Mouse (Mus musculus): ENCODE measurements at regions not wholly inside any gene's neighbourhood (a gene's known extent, or its start where the extent isn't known, plus 50 kb on each side); places are given as distances from the start of the nearest gene placed in this dataset.

GRCm38 (mm10) chr4:95340926-95341325 is 216.4 kb upstream of the Fggy start:
- no peak for DNase-seq

GRCm38 (mm10) chr4:95346722-95347197 is 210.5 kb upstream of the Fggy start:
- DNase-seq, result no peak

GRCm38 (mm10) chr4:95347436-95347835 is 209.9 kb upstream of the Fggy start:
- DNase-seq, result no peak

GRCm38 (mm10) chr4:95348405-95349123 is 208.7 kb upstream of the Fggy start:
- no peak for DNase-seq

GRCm38 (mm10) chr4:95353894-95354319 is 203.4 kb upstream of the Fggy start:
- peak; percentile 44 to 68 for DNase-seq

GRCm38 (mm10) chr4:95358674-95359073 is 198.6 kb upstream of the Fggy start:
- peak; percentile 4 to 16 for DNase-seq

GRCm38 (mm10) chr4:95360336-95360967 is 196.9 kb upstream of the Fggy start:
- DNase-seq, result no peak

- no peak for DNase-seq
Measured at GRCm38 (mm10) chr4:95364376-95365082, 192.8 kb upstream of the Fggy start.

GRCm38 (mm10) chr4:95376386-95376785 is 180.9 kb upstream of the Fggy start:
- no peak for DNase-seq

- DNase-seq, result no peak
Measured at GRCm38 (mm10) chr4:95377222-95378134, 179.8 kb upstream of the Fggy start.

- DNase-seq, result no peak
Measured at GRCm38 (mm10) chr4:95378645-95379044, 178.7 kb upstream of the Fggy start.

- DNase-seq, result no peak
Measured at GRCm38 (mm10) chr4:95383216-95383892, 174.0 kb upstream of the Fggy start.

- no peak for DNase-seq
Measured at GRCm38 (mm10) chr4:95385552-95385951, 171.8 kb upstream of the Fggy start.

- no peak for DNase-seq
Measured at GRCm38 (mm10) chr4:95386021-95386420, 171.3 kb upstream of the Fggy start.

- no peak for DNase-seq
Measured at GRCm38 (mm10) chr4:95388556-95388955, 168.8 kb upstream of the Fggy start.

GRCm38 (mm10) chr4:95389647-95390046 is 167.7 kb upstream of the Fggy start:
- DNase-seq, result no peak

GRCm38 (mm10) chr4:95390549-95390948 is 166.8 kb upstream of the Fggy start:
- DNase-seq, result no peak

- DNase-seq, result no peak
Measured at GRCm38 (mm10) chr4:95395746-95396145, 161.6 kb upstream of the Fggy start.

GRCm38 (mm10) chr4:95398301-95398700 is 159.0 kb upstream of the Fggy start:
- DNase-seq, result no peak

- no peak for DNase-seq
Measured at GRCm38 (mm10) chr4:95402273-95402672, 155.0 kb upstream of the Fggy start.

GRCm38 (mm10) chr4:95417075-95417474 is 140.2 kb upstream of the Fggy start:
- DNase-seq, result no peak

GRCm38 (mm10) chr4:95426563-95426962 is 130.7 kb upstream of the Fggy start:
- DNase-seq, result no peak

Data from thymus, postnatal 36 days (tissue).